Mouse (Mus musculus) frontal cortex, adult 2 months (tissue): Measurements from ENCODE around the gene Gm2022. TPM values are rescaled to one million over a fixed set of nuclear protein-coding genes. Genes with fewer than 3 reads are reported as not detected.
"Not testable (repeated sequence)": the region's sequence is repeated elsewhere in the genome, so short reads cannot be mapped to it uniquely, and the experiment has no call there.

Experiments
- DNase-seq, 2 experiments: peaks; one replicate each; pipeline ENCODE4 v3.0.0; 2022; ENCODE audit warnings: low spot score in 1 of 2; ENCODE audit errors: extremely low spot score in 1 of 2
- polyA plus RNA-seq: library from polyadenylated mRNA; depleted of rRNA; stranded (reverse); fragments of >200 nt; gene quantifications from 2 replicates; pipeline ENCODE4 v1.2.3, GENCODE M21; 2012; rRNA removed

The Gm2022 gene
- polyA plus RNA-seq, result not detected in 2 replicates

DNA sequence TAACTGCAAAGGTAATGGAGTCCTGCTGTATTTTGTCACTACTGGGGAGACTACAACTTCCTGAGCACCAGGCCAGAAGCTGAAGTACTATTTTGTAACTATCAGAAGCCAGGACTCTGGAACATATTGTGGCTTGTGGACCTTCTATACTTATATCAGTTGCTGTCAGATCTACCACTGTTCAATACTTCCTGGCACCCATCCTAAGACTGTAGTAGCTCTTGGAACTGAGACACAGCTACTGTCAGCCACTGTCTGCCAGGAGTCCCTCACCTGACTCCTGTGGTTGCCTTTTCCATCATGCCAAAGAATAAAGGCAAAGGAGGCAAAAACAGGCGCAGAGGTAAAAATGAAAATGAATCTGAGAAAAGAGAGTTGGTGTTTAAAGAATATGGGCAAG, at the start of gene Gm2022:
Gm2022 (plus strand) TSS at position 301 of the 400 bp plus-strand sequence.
- DNase-seq, result not testable (repeated sequence)

GRCm38 (mm10) chr12:87850657-87851056, 44.5 kb upstream of the Gm2022 start:
- not testable (repeated sequence) for DNase-seq

DNA sequence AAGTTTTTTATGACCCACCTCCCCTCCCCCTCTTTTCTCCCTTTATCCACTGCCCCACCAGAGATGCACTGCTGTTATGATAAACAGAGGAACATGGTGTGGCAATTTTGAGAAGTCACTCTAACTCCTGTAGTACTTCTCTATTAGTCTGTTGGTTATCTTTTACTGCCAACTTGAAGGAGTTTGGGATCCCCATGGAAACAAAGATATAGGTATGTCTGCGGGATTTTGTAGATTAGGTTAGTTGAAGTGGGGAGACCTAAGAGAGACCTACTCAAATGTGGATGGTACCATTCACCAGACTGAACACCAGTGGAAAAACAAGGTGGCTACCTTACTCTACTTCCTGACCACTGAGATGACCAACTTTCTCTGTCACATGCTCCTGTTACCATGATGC, 39.1 kb upstream of the Gm2022 start:
- not testable (repeated sequence) for DNase-seq

GRCm38 (mm10) chr12:87861740-87862692, 33.2 kb upstream of the Gm2022 start:
- DNase-seq, result not testable (repeated sequence)

- DNase-seq, result not testable (repeated sequence)
Measured at GRCm38 (mm10) chr12:87863638-87864037, 31.5 kb upstream of the Gm2022 start.

DNA sequence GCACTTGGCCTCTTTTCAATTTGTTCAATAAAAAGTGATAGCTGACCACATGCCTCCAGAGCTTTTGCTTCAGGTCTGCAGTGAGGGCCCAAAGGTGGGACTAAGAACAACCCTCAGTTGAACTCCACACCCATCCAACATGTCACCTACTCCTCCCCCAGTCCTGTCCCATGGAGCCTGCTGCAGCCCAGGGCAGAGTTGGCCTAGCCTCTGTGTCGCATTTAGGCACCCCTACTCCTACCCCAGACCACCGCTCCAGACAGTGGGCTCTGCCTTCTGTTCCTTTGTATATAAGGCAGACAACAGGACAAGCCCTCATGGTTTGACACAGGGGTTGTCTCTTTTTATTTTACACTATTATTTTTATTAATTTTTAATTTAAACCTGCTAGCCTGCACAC, 31.1 kb upstream of the Gm2022 start:
- not testable (repeated sequence) for DNase-seq

GRCm38 (mm10) chr12:87873772-87874171, 21.4 kb upstream of the Gm2022 start, which contains the start of gene Gm2016:
Gene Gm2016 (plus strand): TSS chr12:87874072.
- not testable (repeated sequence) for DNase-seq

- not testable (repeated sequence) for DNase-seq
Measured at GRCm38 (mm10) chr12:87919721-87920120, 24.6 kb downstream of the Gm2022 start, which contains the start of gene Gm2035. Gene Gm2035 (minus strand): TSS chr12:87919857.

Other genes with a start within 250 kb of the Gm2022 start
- not detected in 2 replicates for gene Gm21319, start 119.6 kb upstream of the Gm2022 start, polyA plus RNA-seq
- gene Gm21936, start 99.9 kb upstream of the Gm2022 start, polyA plus RNA-seq, result not detected in 2 replicates
- not detected in 2 replicates for gene BB287469, start 78.8 kb upstream of the Gm2022 start, polyA plus RNA-seq
- gene Gm2001, start 53.0 kb upstream of the Gm2022 start, polyA plus RNA-seq, result not detected in 2 replicates
- gene Gm2016, start 21.3 kb upstream of the Gm2022 start, polyA plus RNA-seq, result not detected in 2 replicates
- not detected in 2 replicates for gene Gm2035, start 24.5 kb downstream of the Gm2022 start, polyA plus RNA-seq
- gene Gm2042, start 58.7 kb downstream of the Gm2022 start, polyA plus RNA-seq, result not detected in 2 replicates
- gene Gm2075, start 116.5 kb downstream of the Gm2022 start, polyA plus RNA-seq, result not detected in 2 replicates
- gene Gm6803, start 123.4 kb downstream of the Gm2022 start, polyA plus RNA-seq, result not detected in 2 replicates
- gene Gm2056, start 131.6 kb downstream of the Gm2022 start, polyA plus RNA-seq, result not detected in 2 replicates
- gene Gm16368, start 188.3 kb downstream of the Gm2022 start, polyA plus RNA-seq, result not detected in 2 replicates